Mouse (Mus musculus) c-Kit-positive CD71-positive TER-119-positive erythroid progenitor cells, embryonic 14.5 days (primary cell): ENCODE measurements around the gene Chst14.

Source experiments
- DNase-seq: peaks from one replicate; pipeline ENCODE4 v3.0.0-alpha.2; 2013; ENCODE audit warnings: low spot score

The Chst14 gene

GRCm38 (mm10) chr2:118926361-118926997, at the start of gene Chst14:
Gene Chst14 (plus strand): TSS chr2:118926496.
- DNase-seq: peak; percentile 63

- no peak for DNase-seq
These were observed 45.3 kb upstream of the Chst14 start for GRCm38 (mm10) chr2:118881019-118881418.

GRCm38 (mm10) chr2:118881956-118882355, 44.3 kb upstream of the Chst14 start:
- DNase-seq: no peak

- peak; percentile 65 for DNase-seq
These were observed 43.2 kb upstream of the Chst14 start for GRCm38 (mm10) chr2:118882840-118883679.

- no peak for DNase-seq
These were observed 38.9 kb upstream of the Chst14 start for GRCm38 (mm10) chr2:118887440-118887839.

- DNase-seq: peak; percentile 70
These were observed 38.3 kb upstream of the Chst14 start for GRCm38 (mm10) chr2:118887845-118888548.

- no peak for DNase-seq
These were observed 35.1 kb upstream of the Chst14 start for GRCm38 (mm10) chr2:118891173-118891572.

GRCm38 (mm10) chr2:118895990-118896913, 30.0 kb upstream of the Chst14 start:
- DNase-seq: no peak

GRCm38 (mm10) chr2:118896914-118897291, 29.4 kb upstream of the Chst14 start:
- no peak for DNase-seq

GRCm38 (mm10) chr2:118897392-118897791, 28.9 kb upstream of the Chst14 start:
- no peak for DNase-seq

- no peak for DNase-seq
These were observed 28.5 kb upstream of the Chst14 start for GRCm38 (mm10) chr2:118897808-118898207.

- DNase-seq: no peak
These were observed 27.5 kb upstream of the Chst14 start for GRCm38 (mm10) chr2:118898771-118899170.

- no peak for DNase-seq
These were observed 27.0 kb upstream of the Chst14 start for GRCm38 (mm10) chr2:118899306-118899705.

- DNase-seq: no peak
These were observed 26.1 kb upstream of the Chst14 start, which contains the start of gene Bahd1 for GRCm38 (mm10) chr2:118899981-118900825. Gene Bahd1 (plus strand): TSS chr2:118900377.

- no peak for DNase-seq
These were observed 25.5 kb upstream of the Chst14 start for GRCm38 (mm10) chr2:118900826-118901140.

GRCm38 (mm10) chr2:118901175-118902031, 24.9 kb upstream of the Chst14 start:
- peak; percentile 90 for DNase-seq

GRCm38 (mm10) chr2:118902051-118903025, 24.0 kb upstream of the Chst14 start:
- DNase-seq: no peak

GRCm38 (mm10) chr2:118903333-118903741, 23.0 kb upstream of the Chst14 start:
- DNase-seq: no peak
